Mouse (Mus musculus): ENCODE measurements at regions not wholly inside any gene's neighbourhood (a gene's known extent, or its start where the extent isn't known, plus 50 kb on each side); places are given as distances from the start of the nearest gene placed in this dataset.

- TF ChIP-seq CTCF (IDR thresholded peaks at IDR 0.05; ENCODE audit: control insufficient read depth, insufficient read depth, insufficient replicate concordance, low read depth, low read length) (no peak), POLR2A (IDR thresholded peaks at IDR 0.05; ENCODE audit: control insufficient read depth, low read depth, low read length) (no peak)
Observed at GRCm38 (mm10) chr15:62161061-62161460, 1238.2 kb upstream of the A1bg start.

Measured in testis, adult 2 months (tissue).